Mouse (Mus musculus): Measurements from ENCODE around the gene Alox5. TPM values are rescaled to one million over a fixed set of nuclear protein-coding genes. Genes with fewer than 3 reads are reported as not detected.
A peak's percentile ranks its signal among the peaks of the same experiment; 100 is the strongest.

The Alox5 gene
- polyA plus RNA-seq, 1 experiment from 2014 or later: 9.0 TPM

DNA sequence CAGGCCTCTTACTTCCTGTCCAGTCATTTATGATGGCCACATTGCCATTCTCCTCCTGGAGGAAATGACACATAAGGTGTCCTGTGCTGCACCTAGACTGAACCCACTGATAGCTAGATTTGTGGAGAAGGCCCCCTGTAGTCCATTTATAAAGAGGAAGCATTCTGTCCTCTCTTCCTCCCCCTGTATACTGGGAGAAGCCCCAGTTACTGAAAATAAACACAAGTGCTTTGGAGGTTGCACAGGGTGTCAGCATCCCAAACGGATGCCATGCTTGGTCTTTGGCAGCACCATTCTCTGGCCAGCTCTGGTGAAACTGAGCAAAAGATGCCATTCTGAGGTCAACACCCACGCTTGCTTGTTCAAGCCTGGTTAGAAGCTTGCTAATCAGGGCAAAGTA is 1.7 kb downstream of the Alox5 start:
- Histone ChIP-seq H3K9me3 (ENCODE audit: control insufficient read depth, low read length) (no peaks in the 10 kb centered on the region), H3K4me2 (no peak overlapping the region), H3K27me3 (replicated peaks; ENCODE audit: control insufficient read depth, insufficient read depth, low read length) (peaks cover 13% of the 10 kb centered on the region; the same call in 1 of the 2 replicates), H3K9ac (ENCODE audit: low read depth, low read length) (no peak overlapping the region), H3K4me3 (ENCODE audit: low read depth, low read length) (no peak overlapping the region), H3K36me3 (ENCODE audit: control insufficient read depth, insufficient read depth, low read length) (no peaks in the 10 kb centered on the region), H3K27ac (ENCODE audit: low read depth, low read length) (no peak overlapping the region), H3K4me1 (replicated peaks; ENCODE audit: control insufficient read depth, insufficient read depth, low read length) (peaks cover 21% of the 10 kb centered on the region; the same call in 1 of the 2 replicates)
- DNase-seq (ENCODE audit: low spot score) (no peak), ATAC-seq (replicated peaks; ENCODE audit: low FRiP score) (no peak)
- WGBS: 43% methylated on average over 2 of the region's 2 CpGs

DNA sequence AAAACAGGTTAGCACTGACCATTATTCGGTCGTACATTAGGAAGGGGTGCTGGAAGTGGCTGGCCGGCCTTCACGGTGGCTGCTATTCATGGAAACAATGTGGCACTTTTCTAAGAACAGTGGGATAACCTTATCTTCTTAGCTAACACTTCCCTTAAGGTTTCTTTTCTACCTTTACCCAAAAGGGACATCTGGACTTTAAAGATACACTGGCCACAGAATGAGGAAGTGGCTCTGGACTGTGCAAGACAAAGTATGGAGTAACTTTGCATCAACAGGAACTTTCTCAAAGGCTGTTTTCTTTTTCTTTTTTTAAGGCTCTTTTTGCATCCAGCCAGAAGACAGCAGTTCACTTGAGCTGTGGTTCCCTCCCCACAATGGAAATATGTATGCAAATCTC is 2.2 kb downstream of the Alox5 start:
- Histone ChIP-seq H3K27ac (ENCODE audit: low read depth, low read length) (no peak overlapping the region), H3K4me3 (ENCODE audit: low read depth, low read length) (no peak overlapping the region), H3K9me3 (ENCODE audit: control insufficient read depth, low read length) (no peaks in the 10 kb centered on the region), H3K36me3 (ENCODE audit: control insufficient read depth, insufficient read depth, low read length) (no peaks in the 10 kb centered on the region), H3K4me1 (replicated peaks; ENCODE audit: control insufficient read depth, insufficient read depth, low read length) (peaks cover 21% of the 10 kb centered on the region; the same call in 1 of the 2 replicates), H3K4me2 (0 out of 2 replicates have a peak overlapping the region, but pooled peaks have one; percentile 22), H3K9ac (ENCODE audit: low read depth, low read length) (no peak overlapping the region), H3K27me3 (replicated peaks; ENCODE audit: control insufficient read depth, insufficient read depth, low read length) (peaks cover 13% of the 10 kb centered on the region; the same call in 1 of the 2 replicates)
- ATAC-seq (replicated peaks; ENCODE audit: low FRiP score) (no peak), DNase-seq (ENCODE audit: low spot score) (no peak)
- WGBS: 45% methylated on average over 4 of the region's 4 CpGs

DNA sequence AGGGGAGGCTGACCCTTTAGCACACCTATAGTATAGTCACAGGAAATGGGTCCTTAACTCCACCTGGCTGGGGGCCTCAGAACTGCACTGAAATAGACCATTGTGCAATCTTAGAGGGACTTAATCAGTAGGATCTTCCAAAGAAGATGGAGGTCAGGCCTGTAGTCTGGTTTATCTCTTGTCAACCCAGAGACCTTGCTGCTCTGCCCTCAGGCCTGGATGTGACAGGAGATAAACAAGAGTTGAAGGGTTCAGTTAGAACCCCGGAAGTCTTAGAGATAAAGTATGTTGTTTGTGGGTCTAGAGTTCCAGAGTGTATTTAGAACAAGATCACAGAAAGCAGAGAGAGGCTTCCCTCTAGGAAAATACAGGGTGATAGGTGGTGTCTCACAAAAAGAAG is 4.5 kb downstream of the Alox5 start:
- Histone ChIP-seq H3K4me3 (ENCODE audit: low read depth, low read length) (no peak overlapping the region), H3K9me3 (ENCODE audit: control insufficient read depth, low read length) (no peaks in the 10 kb centered on the region), H3K4me1 (replicated peaks; ENCODE audit: control insufficient read depth, insufficient read depth, low read length) (peaks cover 21% of the 10 kb centered on the region; the same call in 1 of the 2 replicates), H3K4me2 (no peak overlapping the region; the same call in 1 of the 2 replicates), H3K9ac (ENCODE audit: low read depth, low read length) (no peak overlapping the region), H3K27ac (ENCODE audit: low read depth, low read length) (no peak overlapping the region), H3K27me3 (replicated peaks; ENCODE audit: control insufficient read depth, insufficient read depth, low read length) (peaks cover 13% of the 10 kb centered on the region; the same call in 1 of the 2 replicates), H3K36me3 (ENCODE audit: control insufficient read depth, insufficient read depth, low read length) (no peaks in the 10 kb centered on the region)
- ATAC-seq (replicated peaks; ENCODE audit: low FRiP score): peak; percentile 76
- 22% methylated on average over 1 of the region's 1 CpGs for WGBS
- no peak for DNase-seq (ENCODE audit: low spot score)

DNA sequence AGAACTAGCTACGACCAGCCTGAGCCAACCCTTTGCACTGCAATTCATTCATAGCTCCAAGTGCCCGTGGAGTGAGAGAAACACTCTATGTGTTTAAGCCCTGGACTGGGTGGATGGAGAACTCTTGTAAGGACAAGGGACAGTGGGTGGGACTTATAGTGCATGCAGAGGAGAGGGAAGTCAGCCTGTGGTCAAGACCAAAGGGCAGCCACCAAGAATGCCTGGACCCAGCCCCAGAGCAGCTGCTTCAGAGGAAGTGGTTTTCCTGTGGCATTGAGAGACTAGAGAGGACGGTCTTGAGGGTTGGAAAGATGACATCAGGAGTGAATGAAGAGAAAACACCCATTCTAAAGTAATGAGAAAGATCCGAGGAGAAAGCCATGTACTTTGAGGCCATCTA is 5.2 kb downstream of the Alox5 start:
- no peak overlapping the region for H3K4me2 ChIP-seq
- no peak overlapping the region for H3K4me3 ChIP-seq (ENCODE audit: low read depth, low read length)
- no peaks in the 10 kb centered on the region for H3K9me3 ChIP-seq (ENCODE audit: control insufficient read depth, low read length)
- DNase-seq (ENCODE audit: low spot score) (no peak), ATAC-seq (replicated peaks; ENCODE audit: low FRiP score) (0 out of 2 replicates have a peak, but pooled peaks have one; percentile 19)
- peaks cover 17% of the 10 kb centered on the region; the same call in 1 of the 2 replicates for H3K4me1 ChIP-seq (replicated peaks; ENCODE audit: control insufficient read depth, insufficient read depth, low read length)
- no peak overlapping the region for H3K9ac ChIP-seq (ENCODE audit: low read depth, low read length)
- WGBS: 46% methylated on average over 4 of the region's 4 CpGs
- no peak overlapping the region for H3K27ac ChIP-seq (ENCODE audit: low read depth, low read length)
- no peaks in the 10 kb centered on the region for H3K36me3 ChIP-seq (ENCODE audit: control insufficient read depth, insufficient read depth, low read length)
- H3K27me3 ChIP-seq (replicated peaks; ENCODE audit: control insufficient read depth, insufficient read depth, low read length): peaks cover 6% of the 10 kb centered on the region; the same call in 1 of the 2 replicates

GRCm38 (mm10) chr6:116440849-116441248 is 20.1 kb downstream of the Alox5 start:
- Histone ChIP-seq H3K4me1 (replicated peaks; ENCODE audit: control insufficient read depth, insufficient read depth, low read length) (no peaks in the 10 kb centered on the region; the same call in 1 of the 2 replicates), H3K9me3 (ENCODE audit: control insufficient read depth, low read length) (no peaks in the 10 kb centered on the region), H3K4me2 (no peak overlapping the region), H3K36me3 (ENCODE audit: control insufficient read depth, insufficient read depth, low read length) (no peaks in the 10 kb centered on the region), H3K9ac (ENCODE audit: low read depth, low read length) (no peak overlapping the region), H3K27ac (ENCODE audit: low read depth, low read length) (no peak overlapping the region), H3K4me3 (ENCODE audit: low read depth, low read length) (no peak overlapping the region), H3K27me3 (replicated peaks; ENCODE audit: control insufficient read depth, insufficient read depth, low read length) (no peaks in the 10 kb centered on the region)
- peak; percentile 61; the same call in 1 of the 2 replicates for ATAC-seq (replicated peaks; ENCODE audit: low FRiP score)
- WGBS: 49% methylated on average over 4 of the region's 4 CpGs
- DNase-seq (ENCODE audit: low spot score): no peak

GRCm38 (mm10) chr6:116440447-116440846 is 20.5 kb downstream of the Alox5 start:
- Histone ChIP-seq H3K4me2 (no peak overlapping the region), H3K9me3 (ENCODE audit: control insufficient read depth, low read length) (no peaks in the 10 kb centered on the region), H3K4me3 (ENCODE audit: low read depth, low read length) (no peak overlapping the region), H3K36me3 (ENCODE audit: control insufficient read depth, insufficient read depth, low read length) (no peaks in the 10 kb centered on the region), H3K9ac (ENCODE audit: low read depth, low read length) (no peak overlapping the region), H3K4me1 (replicated peaks; ENCODE audit: control insufficient read depth, insufficient read depth, low read length) (no peaks in the 10 kb centered on the region; the same call in 1 of the 2 replicates), H3K27me3 (replicated peaks; ENCODE audit: control insufficient read depth, insufficient read depth, low read length) (no peaks in the 10 kb centered on the region), H3K27ac (ENCODE audit: low read depth, low read length) (no peak overlapping the region)
- WGBS: 74% methylated on average over 4 of the region's 4 CpGs
- DNase-seq (ENCODE audit: low spot score): no peak
- no peak for ATAC-seq (replicated peaks; ENCODE audit: low FRiP score)

GRCm38 (mm10) chr6:116439531-116439930 is 21.4 kb downstream of the Alox5 start:
- no peak overlapping the region for H3K4me2 ChIP-seq
- no peaks in the 10 kb centered on the region for H3K36me3 ChIP-seq (ENCODE audit: control insufficient read depth, insufficient read depth, low read length)
- no peaks in the 10 kb centered on the region for H3K27me3 ChIP-seq (replicated peaks; ENCODE audit: control insufficient read depth, insufficient read depth, low read length)
- H3K4me3 ChIP-seq (ENCODE audit: low read depth, low read length): no peak overlapping the region
- no peak overlapping the region for H3K9ac ChIP-seq (ENCODE audit: low read depth, low read length)
- H3K9me3 ChIP-seq (ENCODE audit: control insufficient read depth, low read length): no peaks in the 10 kb centered on the region
- WGBS: 83% methylated on average over 6 of the region's 6 CpGs
- no peak for ATAC-seq (replicated peaks; ENCODE audit: low FRiP score)
- DNase-seq (ENCODE audit: low spot score): no peak
- no peaks in the 10 kb centered on the region; the same call in 1 of the 2 replicates for H3K4me1 ChIP-seq (replicated peaks; ENCODE audit: control insufficient read depth, insufficient read depth, low read length)
- no peak overlapping the region for H3K27ac ChIP-seq (ENCODE audit: low read depth, low read length)

DNA sequence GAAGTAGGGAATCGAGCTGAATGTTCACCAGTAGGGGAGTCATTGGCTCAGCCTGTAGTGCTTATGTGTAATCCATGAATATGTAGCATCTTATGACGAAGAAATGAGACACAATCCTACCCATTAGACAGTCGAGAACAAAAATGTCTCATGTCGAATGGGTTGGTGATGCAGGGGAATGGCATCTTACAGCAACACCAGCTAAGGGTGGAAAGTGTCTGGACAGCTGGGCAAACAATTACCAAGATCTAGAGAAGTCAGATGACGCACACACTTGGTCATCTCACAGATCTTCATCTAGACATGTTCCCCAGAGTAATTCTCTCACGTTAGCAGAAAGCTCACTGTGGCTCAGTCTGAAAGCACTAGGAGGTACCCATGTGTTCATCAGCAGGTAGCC is 22.1 kb downstream of the Alox5 start:
- Histone ChIP-seq H3K4me2 (no peak overlapping the region), H3K4me1 (replicated peaks; ENCODE audit: control insufficient read depth, insufficient read depth, low read length) (no peaks in the 10 kb centered on the region; the same call in 1 of the 2 replicates), H3K27me3 (replicated peaks; ENCODE audit: control insufficient read depth, insufficient read depth, low read length) (no peaks in the 10 kb centered on the region), H3K4me3 (ENCODE audit: low read depth, low read length) (no peak overlapping the region), H3K36me3 (ENCODE audit: control insufficient read depth, insufficient read depth, low read length) (no peaks in the 10 kb centered on the region), H3K9ac (ENCODE audit: low read depth, low read length) (no peak overlapping the region), H3K27ac (ENCODE audit: low read depth, low read length) (no peak overlapping the region), H3K9me3 (ENCODE audit: control insufficient read depth, low read length) (no peaks in the 10 kb centered on the region)
- WGBS: 74% methylated on average over 6 of the region's 6 CpGs
- no peak for DNase-seq (ENCODE audit: low spot score)
- ATAC-seq (replicated peaks; ENCODE audit: low FRiP score): no peak

DNA sequence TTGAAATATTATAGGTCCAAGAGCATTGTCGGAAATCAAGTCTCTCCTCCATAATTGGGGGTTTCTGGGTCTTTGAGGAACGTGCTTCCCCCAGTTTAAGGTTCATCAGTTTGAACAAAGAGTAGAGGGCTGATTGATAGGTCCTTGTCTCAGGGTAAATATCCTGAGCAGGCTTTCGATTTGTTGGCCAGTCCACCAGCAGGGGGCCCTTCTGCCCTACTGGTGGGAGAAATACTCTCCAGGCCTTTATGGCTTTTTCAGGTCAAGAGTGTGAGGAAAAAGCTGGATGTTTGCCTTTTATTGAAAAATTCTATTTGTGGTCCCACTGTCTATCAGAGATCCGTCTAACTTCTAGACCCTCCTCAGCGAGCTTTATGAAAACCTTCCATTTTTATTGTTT is 32.7 kb downstream of the Alox5 start:
- Histone ChIP-seq H3K4me3 (ENCODE audit: low read depth, low read length) (no peak overlapping the region), H3K9ac (ENCODE audit: low read depth, low read length) (no peak overlapping the region), H3K9me3 (ENCODE audit: control insufficient read depth, low read length) (no peaks in the 10 kb centered on the region), H3K27me3 (replicated peaks; ENCODE audit: control insufficient read depth, insufficient read depth, low read length) (no peaks in the 10 kb centered on the region), H3K36me3 (ENCODE audit: control insufficient read depth, insufficient read depth, low read length) (no peaks in the 10 kb centered on the region), H3K27ac (ENCODE audit: low read depth, low read length) (no peak overlapping the region), H3K4me1 (replicated peaks; ENCODE audit: control insufficient read depth, insufficient read depth, low read length) (no peaks in the 10 kb centered on the region), H3K4me2 (no peak overlapping the region)
- DNase-seq (ENCODE audit: low spot score) (peak; percentile 33), ATAC-seq (replicated peaks; ENCODE audit: low FRiP score) (no peak)
- 59% methylated on average over 5 of the region's 5 CpGs for WGBS

Measured in liver, embryonic 11.5 days (tissue).